Mouse (Mus musculus): ENCODE measurements at regions not wholly inside any gene's neighbourhood (a gene's known extent, or its start where the extent isn't known, plus 50 kb on each side); places are given as distances from the start of the nearest gene placed in this dataset.

- TF ChIP-seq CTCF (IDR thresholded peaks at IDR 0.05; ENCODE audit: extremely low read depth, insufficient read depth, low read length) (no peak), POLR2A (IDR thresholded peaks at IDR 0.05; ENCODE audit: extremely low read depth, insufficient read depth, low read length) (no peak)
These were observed 216.1 kb upstream of the Nlrp1b start for GRCm38 (mm10) chr11:71446641-71447040.
